Mouse (Mus musculus) limb, embryonic 11.5 days (tissue): Measurements from ENCODE around the gene Fbxo21. TPM values are rescaled to one million over a fixed set of nuclear protein-coding genes. Genes with fewer than 3 reads are reported as not detected.

Experiments
- ATAC-seq: fragments of 200-750 bp; cut with Nextera tagmentation; 2 replicates; pipeline ENCODE4 v1.8.0; 2017; ENCODE audit warnings: low read depth; ENCODE audit not compliant: insufficient number of reproducible peaks, low FRiP score, low TSS enrichment
- DNase-seq: peaks from one replicate; pipeline ENCODE4 v3.0.0-alpha.2; 2015; ENCODE audit warnings: low spot score
- H3K27ac ChIP-seq: fragments of 300-500 bp; sonication (generic); replicated peaks from 2 replicates; pipeline ENCODE4 v1.5.1; 2014; ENCODE audit warnings: low read depth, mild to moderate bottlenecking, low read length
- H3K27me3 ChIP-seq: fragments of 300-500 bp; sonication (generic); 2 replicates; pipeline ENCODE4 v1.6.1; 2014; ENCODE audit warnings: mild to moderate bottlenecking, low read length, mixed read lengths; ENCODE audit not compliant: control insufficient read depth, insufficient read depth
- H3K36me3 ChIP-seq: fragments of 300-500 bp; sonication (generic); 2 replicates; pipeline ENCODE4 v1.6.1; 2014; ENCODE audit warnings: mild to moderate bottlenecking, low read length, moderate library complexity, mixed read lengths; ENCODE audit not compliant: control insufficient read depth, insufficient read depth
- H3K4me1 ChIP-seq: fragments of 300-500 bp; sonication (generic); 2 replicates; pipeline ENCODE4 v1.6.1; 2014; ENCODE audit warnings: low read length, mixed read lengths; ENCODE audit not compliant: control insufficient read depth, insufficient read depth
- H3K4me2 ChIP-seq: fragments of 300-500 bp; sonication (generic); 2 replicates; pipeline ENCODE4 v1.6.1; 2014; ENCODE audit warnings: low read depth, mild to moderate bottlenecking, moderate library complexity; ENCODE audit not compliant: severe bottlenecking
- H3K4me3 ChIP-seq: fragments of 300-500 bp; sonication (generic); 2 replicates; pipeline ENCODE4 v1.5.1; 2014; ENCODE audit warnings: low read depth, low read length
- H3K9ac ChIP-seq: fragments of 300-500 bp; sonication (generic); 2 replicates; pipeline ENCODE4 v1.6.1; 2014; ENCODE audit warnings: mild to moderate bottlenecking, low read length
- H3K9me3 ChIP-seq: fragments of 300-500 bp; sonication (generic); 2 replicates; pipeline ENCODE4 v1.6.1; 2016; ENCODE audit warnings: low read length; ENCODE audit not compliant: control insufficient read depth
- WGBS: fragments of 180-500 bp; shearing (Covaris S2); extraction: QIAGEN DNeasy Blood & Tissue Kit; methylation state at CpG from one replicate; pipeline ENCODE4 v1.1.7; 2014; 5-methylcytosine and 5-hydroxymethylcytosine counted together
- polyA plus RNA-seq: library from polyadenylated mRNA; unstranded; fragments of >200 nt; fragmentation: Nextera tagmentation; extraction: Ambion mirVana; gene quantifications from 2 replicates; pipeline ENCODE4 v1.2.1, GENCODE M21; 2014

Fbxo21 gene
- polyA plus RNA-seq, 1 experiment from 2014 or later: 74.6 TPM

GRCm38 (mm10) chr5:117986327-117986726 lies 9.8 kb downstream of the Fbxo21 start:
- no peak for DNase-seq
- 53% methylated on average over 4 of the region's 4 CpGs for WGBS
- ATAC-seq: no peak
- peaks cover 16% of the 10 kb centered on the region for H3K36me3 ChIP-seq
- no peak overlapping the region for H3K4me2 ChIP-seq
- H3K27ac ChIP-seq: no peak overlapping the region
- no peaks in the 10 kb centered on the region for H3K27me3 ChIP-seq
- H3K9ac ChIP-seq: no peak overlapping the region
- no peaks in the 10 kb centered on the region for H3K4me1 ChIP-seq
- H3K4me3 ChIP-seq: no peak overlapping the region
- no peaks in the 10 kb centered on the region for H3K9me3 ChIP-seq

- no peaks in the 10 kb centered on the region for H3K9me3 ChIP-seq
- no peak overlapping the region for H3K9ac ChIP-seq
- no peak for DNase-seq
- no peak overlapping the region for H3K4me2 ChIP-seq
- no peak overlapping the region for H3K27ac ChIP-seq
- H3K4me3 ChIP-seq: no peak overlapping the region
- whole genome bisulfite sequencing: 90% methylated on average over 3 of the region's 3 CpGs
- no peaks in the 10 kb centered on the region for H3K4me1 ChIP-seq
- no peaks in the 10 kb centered on the region for H3K27me3 ChIP-seq
- ATAC-seq: no peak
- peaks cover 15% of the 10 kb centered on the region for H3K36me3 ChIP-seq
Measured at GRCm38 (mm10) chr5:117987891-117988290, 11.4 kb downstream of the Fbxo21 start.

GRCm38 (mm10) chr5:117988367-117988766 lies 11.8 kb downstream of the Fbxo21 start:
- Histone ChIP-seq H3K27me3 (no peaks in the 10 kb centered on the region), H3K9me3 (no peaks in the 10 kb centered on the region), H3K4me2 (no peak overlapping the region), H3K36me3 (peaks cover 17% of the 10 kb centered on the region), H3K4me1 (no peaks in the 10 kb centered on the region), H3K9ac (no peak overlapping the region), H3K27ac (no peak overlapping the region), H3K4me3 (no peak overlapping the region)
- WGBS: 92% methylated on average over 9 of the region's 9 CpGs
- ATAC-seq (no peak), DNase-seq (no peak)

GRCm38 (mm10) chr5:117989773-117990172 lies 13.2 kb downstream of the Fbxo21 start:
- DNase-seq (no peak), ATAC-seq (no peak)
- Histone ChIP-seq H3K9ac (no peak overlapping the region), H3K4me3 (no peak overlapping the region), H3K27ac (no peak overlapping the region), H3K27me3 (no peaks in the 10 kb centered on the region), H3K9me3 (no peaks in the 10 kb centered on the region), H3K36me3 (peaks cover 26% of the 10 kb centered on the region), H3K4me1 (no peaks in the 10 kb centered on the region), H3K4me2 (no peak overlapping the region)
- WGBS: 90% methylated on average over 6 of the region's 6 CpGs

- peaks cover 33% of the 10 kb centered on the region for H3K36me3 ChIP-seq
- no peaks in the 10 kb centered on the region for H3K9me3 ChIP-seq
- WGBS: 92% methylated on average over 3 of the region's 3 CpGs
- no peak overlapping the region for H3K4me3 ChIP-seq
- H3K9ac ChIP-seq: no peak overlapping the region
- H3K4me2 ChIP-seq: no peak overlapping the region
- no peaks in the 10 kb centered on the region for H3K4me1 ChIP-seq
- ATAC-seq: no peak
- no peak overlapping the region for H3K27ac ChIP-seq
- DNase-seq: no peak
- no peaks in the 10 kb centered on the region for H3K27me3 ChIP-seq
Measured at GRCm38 (mm10) chr5:117990957-117991356, 14.4 kb downstream of the Fbxo21 start.

- Histone ChIP-seq H3K4me3 (no peak overlapping the region), H3K9me3 (no peaks in the 10 kb centered on the region), H3K4me2 (no peak overlapping the region), H3K4me1 (no peaks in the 10 kb centered on the region), H3K27ac (no peak overlapping the region), H3K9ac (no peak overlapping the region), H3K36me3 (peaks cover 37% of the 10 kb centered on the region), H3K27me3 (no peaks in the 10 kb centered on the region)
- DNase-seq (no peak), ATAC-seq (no peak)
- WGBS: 97% methylated on average over 6 of the region's 6 CpGs
Measured at GRCm38 (mm10) chr5:117993550-117993949, 17.0 kb downstream of the Fbxo21 start.

- Histone ChIP-seq H3K9ac (no peak overlapping the region), H3K27me3 (no peaks in the 10 kb centered on the region), H3K4me3 (no peak overlapping the region), H3K9me3 (no peaks in the 10 kb centered on the region), H3K4me1 (no peaks in the 10 kb centered on the region), H3K36me3 (peaks cover 37% of the 10 kb centered on the region), H3K4me2 (no peak overlapping the region), H3K27ac (no peak overlapping the region)
- 92% methylated on average over 8 of the region's 8 CpGs for WGBS
- ATAC-seq: no peak
- no peak for DNase-seq
Measured at GRCm38 (mm10) chr5:117995372-117995901, 18.9 kb downstream of the Fbxo21 start.

GRCm38 (mm10) chr5:117995911-117996310 lies 19.4 kb downstream of the Fbxo21 start:
- WGBS: 86% methylated on average over 6 of the region's 6 CpGs
- no peaks in the 10 kb centered on the region for H3K27me3 ChIP-seq
- no peak overlapping the region for H3K4me3 ChIP-seq
- H3K36me3 ChIP-seq: peaks cover 35% of the 10 kb centered on the region
- H3K4me2 ChIP-seq: no peak overlapping the region
- no peaks in the 10 kb centered on the region for H3K9me3 ChIP-seq
- H3K9ac ChIP-seq: no peak overlapping the region
- no peak for DNase-seq
- no peak overlapping the region for H3K27ac ChIP-seq
- H3K4me1 ChIP-seq: no peaks in the 10 kb centered on the region
- no peak for ATAC-seq

- Histone ChIP-seq H3K27ac (no peak overlapping the region), H3K27me3 (no peaks in the 10 kb centered on the region), H3K9me3 (no peaks in the 10 kb centered on the region), H3K4me2 (no peak overlapping the region), H3K4me3 (no peak overlapping the region), H3K4me1 (no peaks in the 10 kb centered on the region), H3K9ac (no peak overlapping the region), H3K36me3 (peaks cover 32% of the 10 kb centered on the region)
- WGBS: 93% methylated on average over 6 of the region's 6 CpGs
- no peak for ATAC-seq
- no peak for DNase-seq
Measured at GRCm38 (mm10) chr5:117996581-117996980, 20.1 kb downstream of the Fbxo21 start.
